Mouse (Mus musculus): ENCODE data around the gene Arhgap15.

DNA sequence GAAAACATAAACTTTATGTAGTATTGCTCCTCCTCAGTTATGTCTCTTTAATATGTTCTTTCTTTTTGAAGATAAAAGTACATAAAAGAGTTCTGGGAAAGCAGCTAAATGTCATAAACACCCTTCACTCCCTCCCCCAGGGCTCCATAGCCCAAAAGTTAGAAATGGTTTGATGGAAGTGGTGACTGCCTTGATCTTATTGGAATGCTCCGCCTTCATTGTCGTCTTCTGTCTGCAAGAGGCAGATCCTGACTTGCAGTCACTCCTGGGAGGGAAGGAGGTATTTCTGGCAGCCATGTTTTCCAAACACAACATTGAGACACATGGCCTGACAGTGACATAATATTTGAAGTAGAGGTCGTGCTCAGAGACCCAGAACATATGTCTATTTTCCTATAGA lies 375.5 kb downstream of the Arhgap15 start:
- TF ChIP-seq CTCF (IDR thresholded peaks at IDR 0.05; ENCODE audit: low read depth, low read length): no peak
- no peak for TF ChIP-seq GATA1 (IDR thresholded peaks at IDR 0.05; ENCODE audit: borderline replicate concordance, low read length)
- TF ChIP-seq POLR2AphosphoS5 (IDR thresholded peaks at IDR 0.05; ENCODE audit: insufficient replicate concordance, low read depth, low read length): no peak

All from G1E (cell line).